Mouse (Mus musculus) MEL (cell line): ENCODE data around the gene Lrrc8e.

Experiments
- CTCF ChIP-seq, 3 experiments: IDR thresholded peaks in 2 of 3; conservative IDR thresholded peaks in 1 of 3; 2 replicates each; pipeline ENCODE4 v1.5.1; 2011 to 2012; ENCODE audit warnings: low read length in 3 of 3, low read depth in 2 of 3, mild to moderate bottlenecking in 2 of 3, improper control_type of control experiment in 1 of 3, inconsistent platforms in 1 of 3, mixed read lengths in 1 of 3, moderate library complexity in 1 of 3; ENCODE audit not compliant: control insufficient read depth in 1 of 3, insufficient read depth in 1 of 3, poor library complexity in 1 of 3, severe bottlenecking in 1 of 3
- HCFC1 ChIP-seq: IDR thresholded peaks from 2 replicates; pipeline ENCODE4 v1.6.1; 2012; ENCODE audit warnings: low read depth, mild to moderate bottlenecking, inconsistent platforms, low read length, improper control_type of control experiment, moderate library complexity
- NELFE ChIP-seq: IDR thresholded peaks from 2 replicates; pipeline ENCODE4 v1.6.1; 2011; ENCODE audit warnings: low read depth, low read length, improper control_type of control experiment
- POLR2A ChIP-seq, 2 experiments: IDR thresholded peaks; 2 replicates each; pipeline ENCODE4 v1.6.1; 2011 to 2012; ENCODE audit warnings: low read length in 2 of 2, mild to moderate bottlenecking in 2 of 2, control low read depth in 1 of 2, improper control_type of control experiment in 1 of 2, low read depth in 1 of 2, moderate library complexity in 1 of 2; ENCODE audit not compliant: control insufficient read depth in 1 of 2, insufficient read depth in 1 of 2, poor library complexity in 1 of 2
- ZC3H11A ChIP-seq: IDR thresholded peaks from 2 replicates; pipeline ENCODE4 v1.6.1; 2012; ENCODE audit warnings: low read depth, mild to moderate bottlenecking, inconsistent platforms, low read length, improper control_type of control experiment

GRCm38 (mm10) chr8:4212809-4213209, 13.8 kb upstream of the Lrrc8e start:
- TF ChIP-seq POLR2A (IDR thresholded peaks at IDR 0.05; ENCODE audit: control insufficient read depth in 1 of 2, insufficient read depth in 1 of 2, low read depth in 1 of 2, low read length in 2 of 2, poor library complexity in 1 of 2) (no peak), CTCF (IDR thresholded peaks at IDR 0.05 in 2 of 3, conservative IDR thresholded peaks at IDR 0.05 in 1 of 3; ENCODE audit: control insufficient read depth in 1 of 3, insufficient read depth in 1 of 3, low read depth in 2 of 3, low read length in 3 of 3, poor library complexity in 1 of 3, severe bottlenecking in 1 of 3) (no peak), NELFE (no peak), HCFC1 (no peak), ZC3H11A (no peak)
